Mouse (Mus musculus): ENCODE measurements at regions not wholly inside any gene's neighbourhood (a gene's known extent, or its start where the extent isn't known, plus 50 kb on each side); places are given as distances from the start of the nearest gene placed in this dataset.

GRCm38 (mm10) chr12:25272114-25272751 lies 175.3 kb upstream of the Id2 start:
- no peaks in the 10 kb centered on the region for H3K36me3 ChIP-seq (ENCODE audit: insufficient read depth, low read length)
- 38% methylated on average over 6 of the region's 6 CpGs for WGBS
- no peak for ATAC-seq
- no peak for DNase-seq (ENCODE audit: low spot score)
- H3K4me1 ChIP-seq (ENCODE audit: insufficient read depth, low read depth, low read length), result peaks cover 9% of the 10 kb centered on the region; the same call in 1 of the 2 replicates
- H3K27ac ChIP-seq (ENCODE audit: low read length), result no peak overlapping the region
- H3K9me3 ChIP-seq (ENCODE audit: low read length), result no peaks in the 10 kb centered on the region
- H3K4me3 ChIP-seq (ENCODE audit: low read depth, low read length), result no peak overlapping the region
- H3K27me3 ChIP-seq (replicated peaks; ENCODE audit: insufficient read depth, low read length), result no peaks in the 10 kb centered on the region
- no peak overlapping the region for H3K9ac ChIP-seq (replicated peaks; ENCODE audit: low read depth)
- TF ChIP-seq EP300 (IDR thresholded peaks at IDR 0.05) (no peak), CTCF (IDR thresholded peaks at IDR 0.05) (no peak)
- H3K4me2 ChIP-seq (replicated peaks; ENCODE audit: low read depth, low read length), result no peak overlapping the region

GRCm38 (mm10) chr12:25269878-25270277 lies 172.9 kb upstream of the Id2 start:
- ATAC-seq (no peak), DNase-seq (ENCODE audit: low spot score) (no peak)
- Histone ChIP-seq H3K27ac (ENCODE audit: low read length) (no peak overlapping the region), H3K4me3 (ENCODE audit: low read depth, low read length) (no peak overlapping the region), H3K9me3 (ENCODE audit: low read length) (no peaks in the 10 kb centered on the region), H3K4me2 (replicated peaks; ENCODE audit: low read depth, low read length) (no peak overlapping the region), H3K9ac (replicated peaks; ENCODE audit: low read depth) (no peak overlapping the region), H3K4me1 (ENCODE audit: insufficient read depth, low read depth, low read length) (peaks cover 12% of the 10 kb centered on the region; the same call in 1 of the 2 replicates), H3K27me3 (replicated peaks; ENCODE audit: insufficient read depth, low read length) (no peaks in the 10 kb centered on the region), H3K36me3 (ENCODE audit: insufficient read depth, low read length) (no peaks in the 10 kb centered on the region)
- no peak for TF ChIP-seq CTCF (IDR thresholded peaks at IDR 0.05)
- TF ChIP-seq EP300 (IDR thresholded peaks at IDR 0.05), result no peak
- 36% methylated on average over 3 of the region's 3 CpGs for WGBS

- DNase-seq (ENCODE audit: low spot score) (no peak), ATAC-seq (no peak)
- Histone ChIP-seq H3K4me1 (ENCODE audit: insufficient read depth, low read depth, low read length) (peaks cover 12% of the 10 kb centered on the region; the same call in 1 of the 2 replicates), H3K27me3 (replicated peaks; ENCODE audit: insufficient read depth, low read length) (no peaks in the 10 kb centered on the region), H3K9me3 (ENCODE audit: low read length) (no peaks in the 10 kb centered on the region), H3K4me3 (ENCODE audit: low read depth, low read length) (no peak overlapping the region), H3K36me3 (ENCODE audit: insufficient read depth, low read length) (no peaks in the 10 kb centered on the region), H3K9ac (replicated peaks; ENCODE audit: low read depth) (no peak overlapping the region), H3K4me2 (replicated peaks; ENCODE audit: low read depth, low read length) (no peak overlapping the region), H3K27ac (ENCODE audit: low read length) (no peak overlapping the region)
- TF ChIP-seq EP300 (IDR thresholded peaks at IDR 0.05), result no peak
- no peak for TF ChIP-seq CTCF (IDR thresholded peaks at IDR 0.05)
- WGBS, result 50% methylated on average over 18 of the region's 18 CpGs
Measured at GRCm38 (mm10) chr12:25268871-25269850, 172.2 kb upstream of the Id2 start.

GRCm38 (mm10) chr12:25268323-25268722 lies 171.4 kb upstream of the Id2 start:
- Histone ChIP-seq H3K27me3 (replicated peaks; ENCODE audit: insufficient read depth, low read length) (no peaks in the 10 kb centered on the region), H3K4me3 (ENCODE audit: low read depth, low read length) (no peak overlapping the region), H3K36me3 (ENCODE audit: insufficient read depth, low read length) (no peaks in the 10 kb centered on the region), H3K4me1 (ENCODE audit: insufficient read depth, low read depth, low read length) (peaks cover 12% of the 10 kb centered on the region; the same call in 1 of the 2 replicates), H3K27ac (ENCODE audit: low read length) (no peak overlapping the region), H3K9me3 (ENCODE audit: low read length) (no peaks in the 10 kb centered on the region), H3K9ac (replicated peaks; ENCODE audit: low read depth) (no peak overlapping the region), H3K4me2 (replicated peaks; ENCODE audit: low read depth, low read length) (no peak overlapping the region)
- DNase-seq (ENCODE audit: low spot score) (no peak), ATAC-seq (no peak; the same call in 1 of the 2 replicates)
- TF ChIP-seq EP300 (IDR thresholded peaks at IDR 0.05) (no peak), CTCF (IDR thresholded peaks at IDR 0.05) (no peak)
- WGBS, result 37% methylated on average over 7 of the region's 7 CpGs

- no peak overlapping the region for H3K9ac ChIP-seq (replicated peaks; ENCODE audit: low read depth)
- no peaks in the 10 kb centered on the region for H3K9me3 ChIP-seq (ENCODE audit: low read length)
- H3K27me3 ChIP-seq (replicated peaks; ENCODE audit: insufficient read depth, low read length), result no peaks in the 10 kb centered on the region
- TF ChIP-seq CTCF (IDR thresholded peaks at IDR 0.05) (no peak), EP300 (IDR thresholded peaks at IDR 0.05) (no peak)
- peaks cover 12% of the 10 kb centered on the region; the same call in 1 of the 2 replicates for H3K4me1 ChIP-seq (ENCODE audit: insufficient read depth, low read depth, low read length)
- no peak for ATAC-seq
- 86% methylated on average over 13 of the region's 13 CpGs for WGBS
- DNase-seq (ENCODE audit: low spot score), result no peak
- no peaks in the 10 kb centered on the region for H3K36me3 ChIP-seq (ENCODE audit: insufficient read depth, low read length)
- no peak overlapping the region for H3K4me2 ChIP-seq (replicated peaks; ENCODE audit: low read depth, low read length)
- H3K27ac ChIP-seq (ENCODE audit: low read length), result no peak overlapping the region
- H3K4me3 ChIP-seq (ENCODE audit: low read depth, low read length), result no peak overlapping the region
Measured at GRCm38 (mm10) chr12:25267572-25268115, 170.7 kb upstream of the Id2 start.

Data from lung, postnatal 0 days (tissue).